In genomic region chrX:49045118-49045517, GRCm38 (mm10) we compare ENCODE assay signal across 35 mouse cellular contexts.
"Had no signal": no experiment of that assay in that cellular context is flagged by ENCODE, and none has a peak within 500 bp of the region (broad histone marks: within the 10 kb centered on the region; RNA-seq: fewer than 3 reads in every experiment).

No protein-coding gene starts in this region.

- H3K27ac ChIP-seq: heart, embryonic 10.5 days; heart, embryonic 13.5 days; heart, embryonic 15.5 days; hindbrain, embryonic 10.5 days; hindbrain, embryonic 12.5 days; hindbrain, embryonic 13.5 days; hindbrain, embryonic 14.5 days; hindbrain, embryonic 15.5 days; hindbrain, postnatal 0 days; intestine, embryonic 15.5 days; kidney, postnatal 0 days; layer of hippocampus, adult 2 months; left cerebral cortex, adult 2 months had no signal

- H3K4me2 ChIP-seq: heart, embryonic 11.5 days; heart, embryonic 12.5 days; heart, embryonic 13.5 days; heart, embryonic 15.5 days; hindbrain, embryonic 12.5 days; hindbrain, embryonic 13.5 days; hindbrain, embryonic 14.5 days; hindbrain, embryonic 15.5 days; intestine, embryonic 15.5 days had no signal

- H3K36me3 ChIP-seq: heart, embryonic 10.5 days; heart, embryonic 12.5 days; heart, embryonic 13.5 days; heart, embryonic 15.5 days; hindbrain, embryonic 10.5 days; hindbrain, embryonic 12.5 days; hindbrain, embryonic 13.5 days; hindbrain, embryonic 15.5 days; intestine, embryonic 15.5 days had no signal

- H3K4me1 ChIP-seq: heart, embryonic 10.5 days; heart, embryonic 12.5 days; heart, embryonic 13.5 days; heart, embryonic 15.5 days; hindbrain, embryonic 10.5 days; hindbrain, embryonic 12.5 days; hindbrain, embryonic 13.5 days; hindbrain, embryonic 15.5 days; intestine, embryonic 15.5 days had no signal

- ATAC-seq: hindbrain, embryonic 16.5 days; hindbrain, postnatal 0 days; inflammation-experienced regulatory T-cells, adult 6 months; intestine, embryonic 15.5 days; intestine, embryonic 16.5 days; intestine, postnatal 0 days had no signal

- H3K27me3 ChIP-seq: heart, embryonic 12.5 days; heart, embryonic 13.5 days; heart, embryonic 15.5 days; hindbrain, embryonic 12.5 days; hindbrain, embryonic 13.5 days; hindbrain, embryonic 15.5 days; intestine, embryonic 15.5 days had no signal

- DNase-seq: heart, postnatal 10 days; heart, postnatal 14 days; heart, postnatal 36 days; heart, postnatal 4 days; kidney, adult 11 months; kidney, adult 18-20 months; kidney, adult 2 months; kidney, adult 8-10 months; kidney, adult 9 months; kidney, postnatal 10 days; kidney, postnatal 14 days; kidney, postnatal 25 days; kidney, postnatal 36 days; kidney, postnatal 4 days; layer of hippocampus, adult 9-11 months; layer of hippocampus, postnatal 36 days had no signal

- H3K4me3 ChIP-seq: heart, embryonic 10.5 days; heart, embryonic 12.5 days; heart, embryonic 13.5 days; heart, embryonic 15.5 days; hindbrain, embryonic 10.5 days; hindbrain, embryonic 12.5 days; hindbrain, embryonic 13.5 days; hindbrain, embryonic 15.5 days; intestine, embryonic 15.5 days; layer of hippocampus, adult 2 months; left cerebral cortex, adult 2 months had no signal

- H3K9ac ChIP-seq: heart, embryonic 12.5 days; heart, embryonic 13.5 days; heart, embryonic 15.5 days; hindbrain, embryonic 12.5 days; hindbrain, embryonic 13.5 days; hindbrain, embryonic 14.5 days; hindbrain, embryonic 15.5 days; intestine, embryonic 15.5 days had no signal

- H3K9me3 ChIP-seq: heart, embryonic 10.5 days; heart, embryonic 12.5 days; heart, embryonic 13.5 days; heart, embryonic 15.5 days; hindbrain, embryonic 10.5 days; hindbrain, embryonic 12.5 days; hindbrain, embryonic 13.5 days; hindbrain, embryonic 15.5 days; intestine, embryonic 15.5 days had no signal
